Mouse (Mus musculus) heart, embryonic 15.5 days (tissue): ENCODE data around the gene Taf6. TPM values are rescaled to one million over a fixed set of nuclear protein-coding genes. Genes with fewer than 3 reads are reported as not detected.
"Not testable (repeated sequence)": the region's sequence is repeated elsewhere in the genome, so short reads cannot be mapped to it uniquely, and the experiment has no call there.

Experiments used
- ATAC-seq: fragments of 200-750 bp; cut with Nextera tagmentation; replicated peaks from 2 replicates; pipeline ENCODE4 v1.8.0; 2017; ENCODE audit warnings: low read depth, moderate TSS enrichment; ENCODE audit not compliant: insufficient number of reproducible peaks, insufficient read depth, low FRiP score
- H3K27ac ChIP-seq: fragments of 300-500 bp; sonication (generic); 2 replicates; pipeline ENCODE4 v1.5.1; 2015; ENCODE audit warnings: mild to moderate bottlenecking, inconsistent platforms
- H3K27me3 ChIP-seq: fragments of 300-500 bp; sonication (generic); 2 replicates; pipeline ENCODE4 v1.6.1; 2015; ENCODE audit warnings: inconsistent platforms
- H3K36me3 ChIP-seq: fragments of 300-500 bp; sonication (generic); 2 replicates; pipeline ENCODE4 v1.6.1; 2015; ENCODE audit warnings: mild to moderate bottlenecking, inconsistent platforms
- H3K4me1 ChIP-seq: fragments of 300-500 bp; sonication (generic); replicated peaks from 2 replicates; pipeline ENCODE4 v1.6.1; 2015; ENCODE audit warnings: inconsistent platforms
- H3K4me2 ChIP-seq: fragments of 300-500 bp; sonication (generic); 2 replicates; pipeline ENCODE4 v1.6.1; 2015; ENCODE audit warnings: inconsistent platforms, mild to moderate bottlenecking, moderate library complexity
- H3K4me3 ChIP-seq: fragments of 300-500 bp; sonication (generic); 2 replicates; pipeline ENCODE4 v1.5.1; 2015; ENCODE audit warnings: mild to moderate bottlenecking, inconsistent platforms
- H3K9ac ChIP-seq: fragments of 300-500 bp; sonication (generic); 2 replicates; pipeline ENCODE4 v1.6.1; 2015; ENCODE audit warnings: mild to moderate bottlenecking, inconsistent platforms
- H3K9me3 ChIP-seq: fragments of 300-500 bp; sonication (generic); replicated peaks from 2 replicates; pipeline ENCODE4 v1.6.1; 2016; ENCODE audit warnings: inconsistent platforms
- WGBS: fragments of 180-500 bp; shearing (Covaris S2); methylation state at CpG from one replicate; pipeline ENCODE4 v1.1.7; 2015; ENCODE audit warnings: mixed read lengths; 5-methylcytosine and 5-hydroxymethylcytosine counted together
- polyA plus RNA-seq: library from polyadenylated mRNA; unstranded; fragments of >200 nt; fragmentation: Nextera tagmentation; extraction: Ambion mirVana; gene quantifications from 2 replicates; pipeline ENCODE4 v1.2.1, GENCODE M21; 2015

The Taf6 gene
- polyA plus RNA-seq, result 54.4 and 61.7 TPM in 2 replicates

- peak within 1 kb of the TSS; percentile 85 for H3K4me3 ChIP-seq
- peak; percentile 87 for ATAC-seq
- peak within 1 kb of the TSS; percentile 83 for H3K9ac ChIP-seq
- peak within 1 kb of the TSS; percentile 78 for H3K4me2 ChIP-seq
- H3K36me3 ChIP-seq, result peaks cover 21% of the 10 kb centered on the region
- under 1% methylated on average over 31 of the region's 31 CpGs for WGBS
- peaks cover 15% of the 10 kb centered on the region for H3K4me1 ChIP-seq
- no peaks in the 10 kb centered on the region for H3K27me3 ChIP-seq
- no peaks in the 10 kb centered on the region for H3K9me3 ChIP-seq
- H3K27ac ChIP-seq, result peak within 1 kb of the TSS; percentile 79
These were observed at the start of gene Taf6, which contains the start of gene Cnpy4 for GRCm38 (mm10) chr5:138186950-138187638. TSS of gene Taf6 (minus strand) at chr5:138187451. TSS of gene Cnpy4 (plus strand) at chr5:138187485.

- Histone ChIP-seq H3K9ac (no peak overlapping the region), H3K27ac (no peak overlapping the region), H3K4me3 (no peak overlapping the region), H3K9me3 (no peaks in the 10 kb centered on the region), H3K27me3 (no peaks in the 10 kb centered on the region), H3K4me2 (no peak overlapping the region), H3K36me3 (no peaks in the 10 kb centered on the region), H3K4me1 (no peaks in the 10 kb centered on the region)
- ATAC-seq, result no peak
These were observed 47.0 kb upstream of the Taf6 start for GRCm38 (mm10) chr5:138234224-138234623.

GRCm38 (mm10) chr5:138233778-138234177 lies 46.5 kb upstream of the Taf6 start:
- Histone ChIP-seq H3K9me3 (no peaks in the 10 kb centered on the region), H3K4me1 (no peaks in the 10 kb centered on the region), H3K4me3 (no peak overlapping the region), H3K36me3 (no peaks in the 10 kb centered on the region), H3K4me2 (no peak overlapping the region), H3K27me3 (no peaks in the 10 kb centered on the region), H3K27ac (no peak overlapping the region), H3K9ac (no peak overlapping the region)
- WGBS, result 79% methylated on average over 2 of the region's 2 CpGs
- no peak for ATAC-seq

DNA sequence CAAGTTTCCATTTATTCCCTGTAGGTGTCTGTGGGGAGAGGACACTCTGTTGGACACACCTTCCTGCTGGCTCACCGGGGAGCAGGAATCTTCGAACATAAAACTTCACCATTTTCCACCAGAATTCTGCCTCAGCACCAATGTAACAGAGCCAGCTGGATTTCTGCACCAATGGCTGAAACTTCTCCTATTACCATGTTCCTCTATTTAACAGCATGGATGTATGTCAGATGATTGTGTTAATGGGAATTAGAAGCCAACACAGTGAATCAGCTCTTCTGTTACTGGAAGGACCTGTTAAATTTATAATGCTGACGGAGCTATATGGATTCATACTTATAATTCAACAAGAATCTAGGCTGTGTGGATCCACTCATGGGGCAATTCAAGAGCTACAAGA lies 42.3 kb upstream of the Taf6 start:
- H3K27ac ChIP-seq, result no peak overlapping the region
- no peak overlapping the region for H3K4me3 ChIP-seq
- no peak for ATAC-seq
- no peak overlapping the region for H3K4me2 ChIP-seq
- H3K9me3 ChIP-seq, result no peaks in the 10 kb centered on the region
- WGBS, result 82% methylated on average over 3 of the region's 3 CpGs
- H3K27me3 ChIP-seq, result no peaks in the 10 kb centered on the region
- H3K9ac ChIP-seq, result no peak overlapping the region
- H3K4me1 ChIP-seq, result no peaks in the 10 kb centered on the region
- H3K36me3 ChIP-seq, result no peaks in the 10 kb centered on the region

- Histone ChIP-seq H3K4me2 (no peak overlapping the region), H3K4me3 (no peak overlapping the region), H3K27ac (no peak overlapping the region), H3K9me3 (no peaks in the 10 kb centered on the region), H3K9ac (no peak overlapping the region), H3K36me3 (no peaks in the 10 kb centered on the region), H3K4me1 (no peaks in the 10 kb centered on the region), H3K27me3 (no peaks in the 10 kb centered on the region)
- no peak for ATAC-seq
- WGBS, result 47% methylated on average over 3 of the region's 3 CpGs
These were observed 40.8 kb upstream of the Taf6 start for GRCm38 (mm10) chr5:138228026-138228425.

GRCm38 (mm10) chr5:138227367-138227766 lies 40.1 kb upstream of the Taf6 start:
- 46% methylated on average over 2 of the region's 2 CpGs for WGBS
- no peak overlapping the region for H3K27ac ChIP-seq
- ATAC-seq, result no peak

DNA sequence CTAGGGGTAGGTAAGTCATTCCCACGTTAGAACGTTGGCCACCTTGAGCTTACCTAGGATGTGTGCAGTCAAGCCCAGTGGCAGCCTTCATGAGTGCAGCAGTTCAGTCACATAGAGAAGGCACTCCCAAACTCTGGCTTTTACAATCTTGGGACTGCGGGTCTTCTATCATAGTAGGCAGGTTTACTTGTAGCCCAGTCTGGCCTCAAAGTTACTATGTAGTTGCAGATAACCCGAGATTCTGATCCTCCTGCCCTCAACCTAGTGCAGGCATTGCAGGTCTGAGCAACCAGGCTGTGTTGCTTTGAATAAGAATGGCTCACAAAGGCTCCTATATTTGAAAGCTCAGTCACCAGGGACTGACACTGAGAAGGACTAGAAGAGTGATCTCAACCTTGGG lies 39.2 kb upstream of the Taf6 start:
- Histone ChIP-seq H3K36me3 (no peaks in the 10 kb centered on the region), H3K27ac (no peak overlapping the region), H3K4me2 (no peak overlapping the region), H3K4me1 (no peaks in the 10 kb centered on the region), H3K9ac (no peak overlapping the region), H3K27me3 (no peaks in the 10 kb centered on the region), H3K9me3 (no peaks in the 10 kb centered on the region), H3K4me3 (no peak overlapping the region)
- WGBS, result 69% methylated on average over 4 of the region's 4 CpGs
- ATAC-seq, result no peak

More at GRCm38 (mm10) chr5:138227367-138227766, 40.1 kb upstream of the Taf6 start:
- no peak overlapping the region for H3K9ac ChIP-seq
- no peaks in the 10 kb centered on the region for H3K36me3 ChIP-seq
- no peak overlapping the region for H3K4me3 ChIP-seq
- H3K4me2 ChIP-seq, result no peak overlapping the region
- H3K4me1 ChIP-seq, result no peaks in the 10 kb centered on the region
- no peaks in the 10 kb centered on the region for H3K27me3 ChIP-seq
- no peaks in the 10 kb centered on the region for H3K9me3 ChIP-seq

GRCm38 (mm10) chr5:138225700-138226099 lies 38.4 kb upstream of the Taf6 start, which contains the start of gene Nxpe5:
TSS of gene Nxpe5 (plus strand) at chr5:138225898.
- H3K4me1 ChIP-seq, result no peaks in the 10 kb centered on the region
- H3K4me2 ChIP-seq, result no peak within 1 kb of the TSS
- no peaks in the 10 kb centered on the region for H3K9me3 ChIP-seq
- no peak within 1 kb of the TSS for H3K4me3 ChIP-seq
- H3K27ac ChIP-seq, result no peak within 1 kb of the TSS
- H3K9ac ChIP-seq, result no peak within 1 kb of the TSS
- 53% methylated on average over 2 of the region's 2 CpGs for WGBS
- H3K36me3 ChIP-seq, result no peaks in the 10 kb centered on the region
- no peak for ATAC-seq
- H3K27me3 ChIP-seq, result no peaks in the 10 kb centered on the region

- Histone ChIP-seq H3K27ac (no peak overlapping the region), H3K27me3 (no peaks in the 10 kb centered on the region), H3K4me3 (no peak overlapping the region), H3K36me3 (no peaks in the 10 kb centered on the region), H3K9ac (no peak overlapping the region), H3K4me2 (no peak overlapping the region), H3K4me1 (no peaks in the 10 kb centered on the region), H3K9me3 (no peaks in the 10 kb centered on the region)
- WGBS, result 37% methylated on average over 3 of the region's 3 CpGs
- no peak for ATAC-seq
These were observed 36.0 kb upstream of the Taf6 start for GRCm38 (mm10) chr5:138223287-138223686.

DNA sequence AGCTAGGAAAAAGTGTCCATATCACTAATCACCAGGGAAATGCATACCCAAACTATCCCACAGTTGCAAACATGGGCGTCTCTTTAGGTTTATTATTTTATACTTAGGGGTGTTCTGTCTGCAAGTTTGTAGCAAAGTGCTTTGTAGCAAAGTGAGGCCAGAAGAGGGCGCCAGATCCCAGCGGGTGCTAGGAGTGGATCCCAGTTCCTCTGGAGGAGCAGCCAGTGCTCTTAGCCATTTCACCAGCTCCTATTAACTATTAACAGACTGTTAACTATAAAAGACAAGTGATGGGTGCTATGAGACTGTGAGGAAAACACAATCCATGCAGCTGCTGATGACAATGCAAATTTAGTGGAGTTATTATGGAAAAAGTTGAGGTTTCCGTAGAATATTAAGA lies 34.9 kb upstream of the Taf6 start:
- WGBS, result 26% methylated on average over 4 of the region's 4 CpGs
- Histone ChIP-seq H3K27me3 (no peaks in the 10 kb centered on the region), H3K4me3 (no peak overlapping the region), H3K9me3 (no peaks in the 10 kb centered on the region), H3K36me3 (no peaks in the 10 kb centered on the region), H3K9ac (no peak overlapping the region), H3K4me1 (no peaks in the 10 kb centered on the region), H3K4me2 (no peak overlapping the region), H3K27ac (no peak overlapping the region)
- no peak for ATAC-seq

- no peaks in the 10 kb centered on the region for H3K9me3 ChIP-seq
- no peaks in the 10 kb centered on the region for H3K36me3 ChIP-seq
- 41% methylated on average over 2 of the region's 2 CpGs for WGBS
- H3K9ac ChIP-seq, result no peak overlapping the region
- no peaks in the 10 kb centered on the region for H3K27me3 ChIP-seq
- no peak for ATAC-seq
- no peak overlapping the region for H3K4me2 ChIP-seq
- H3K27ac ChIP-seq, result no peak overlapping the region
- no peak overlapping the region for H3K4me3 ChIP-seq
- no peaks in the 10 kb centered on the region for H3K4me1 ChIP-seq
These were observed 32.6 kb upstream of the Taf6 start for GRCm38 (mm10) chr5:138219864-138220263.

DNA sequence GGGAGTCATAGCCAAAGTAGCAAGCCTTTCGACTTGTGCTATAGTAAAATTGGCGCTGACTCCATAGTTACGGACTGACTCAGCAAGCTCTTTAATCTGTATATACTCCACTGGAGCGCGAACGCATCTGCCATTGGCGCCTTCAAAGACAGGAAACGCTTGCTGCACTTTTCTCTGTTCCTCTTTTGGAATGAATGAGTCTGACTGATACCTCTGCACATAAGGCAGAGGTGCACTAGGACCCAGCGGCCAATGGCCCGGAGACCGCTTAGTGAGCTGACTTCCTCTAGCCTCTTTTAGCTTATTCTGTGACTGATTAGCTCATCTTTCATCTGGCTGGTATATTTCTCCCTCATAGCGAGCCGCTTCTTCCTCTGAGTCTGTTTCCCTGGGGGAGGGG lies 29.4 kb upstream of the Taf6 start:
- not testable (repeated sequence) for ATAC-seq, H3K9me3 ChIP-seq, H3K9ac ChIP-seq, H3K27ac ChIP-seq, H3K4me3 ChIP-seq, H3K4me1 ChIP-seq, H3K36me3 ChIP-seq, H3K4me2 ChIP-seq, H3K27me3 ChIP-seq
- 92% methylated on average over 13 of the region's 13 CpGs for WGBS
